Mouse (Mus musculus): ENCODE data around the gene Mettl21a.
"Not testable (repeated sequence)": the region's sequence is repeated elsewhere in the genome, so short reads cannot be mapped to it uniquely, and the experiment has no call there.

The Mettl21a gene

GRCm38 (mm10) chr1:64614801-64615345, 2.2 kb downstream of the Mettl21a start:
- no peak for DNase-seq (ENCODE audit: extremely low spot score, low read depth, low spot score)

GRCm38 (mm10) chr1:64614311-64614710, 2.7 kb downstream of the Mettl21a start:
- DNase-seq (ENCODE audit: extremely low spot score, low read depth, low spot score): no peak

- DNase-seq (ENCODE audit: extremely low spot score, low read depth, low spot score): no peak
These were observed 7.1 kb downstream of the Mettl21a start for GRCm38 (mm10) chr1:64609976-64610375.

- DNase-seq (ENCODE audit: extremely low spot score, low read depth, low spot score): no peak
These were observed 7.9 kb downstream of the Mettl21a start for GRCm38 (mm10) chr1:64609145-64609544.

GRCm38 (mm10) chr1:64603381-64603780, 13.7 kb downstream of the Mettl21a start:
- DNase-seq (ENCODE audit: extremely low spot score, low read depth, low spot score): no peak

GRCm38 (mm10) chr1:64601242-64601842, 15.7 kb downstream of the Mettl21a start:
- DNase-seq (ENCODE audit: extremely low spot score, low read depth, low spot score): no peak

- no peak for DNase-seq (ENCODE audit: extremely low spot score, low read depth, low spot score)
These were observed 16.5 kb downstream of the Mettl21a start for GRCm38 (mm10) chr1:64600413-64601077.

GRCm38 (mm10) chr1:64598926-64599325, 18.1 kb downstream of the Mettl21a start:
- no peak for DNase-seq (ENCODE audit: extremely low spot score, low read depth, low spot score)

GRCm38 (mm10) chr1:64578801-64579200, 38.2 kb downstream of the Mettl21a start:
- no peak for DNase-seq (ENCODE audit: extremely low spot score, low read depth, low spot score)

- DNase-seq (ENCODE audit: extremely low spot score, low read depth, low spot score): not testable (repeated sequence)
These were observed 39.1 kb downstream of the Mettl21a start for GRCm38 (mm10) chr1:64577911-64578310.

- DNase-seq (ENCODE audit: extremely low spot score, low read depth, low spot score): no peak
These were observed 40.3 kb downstream of the Mettl21a start for GRCm38 (mm10) chr1:64576732-64577131.

GRCm38 (mm10) chr1:64576022-64576421, 41.0 kb downstream of the Mettl21a start:
- DNase-seq (ENCODE audit: extremely low spot score, low read depth, low spot score): no peak

GRCm38 (mm10) chr1:64568206-64568605, 48.8 kb downstream of the Mettl21a start:
- no peak for DNase-seq (ENCODE audit: extremely low spot score, low read depth, low spot score)

GRCm38 (mm10) chr1:64560105-64560504, 56.9 kb downstream of the Mettl21a start:
- DNase-seq (ENCODE audit: extremely low spot score, low read depth, low spot score): no peak
